Mouse (Mus musculus) mouse embryonic stem cell (cell line): ENCODE measurements around the gene Phyh.

ENCODE experiments used
- in situ Hi-C, 2 experiments: fragments of 300-500 bp; cut with MboI; formaldehyde crosslinking; loops; 1 replicate in 1 of 2; 3 replicates in 1 of 2; pipeline ENCODE4 v1.14.3; 2019 to 2020; ENCODE audit warnings: low sequenced_read_pairs in 2 of 2, low pct_unique_long_range_greater_than_20kb in 1 of 2, mixed read lengths in 1 of 2; ENCODE audit not compliant: unreplicated experiment in 1 of 2

Gene Phyh

GRCm38 (mm10) chr2:4918860-4919739, at the start of gene Phyh:
Gene Phyh (plus strand): TSS chr2:4919019.
- in situ Hi-C loops: loop anchor here (5.0 to 25.0 kb wide), 2 partner anchors 68 to 243 kb away; no protein-coding TSS in a partner anchor

- in situ Hi-C loops: loop anchor here in 1 of 2 experiments (25.0 kb wide), 1 partner anchor 210 kb away; the partner anchor contains the start of gene Prpf18
Measured at GRCm38 (mm10) chr2:4872740-4873139, 46.1 kb upstream of the Phyh start.

- in situ Hi-C loops: loop anchor here in 1 of 2 experiments (25.0 kb wide), 1 partner anchor 211 kb away; the partner anchor contains the start of gene Prpf18
Measured at GRCm38 (mm10) chr2:4873331-4873730, 45.5 kb upstream of the Phyh start.

- in situ Hi-C loops: no loop called here
Measured at GRCm38 (mm10) chr2:4875090-4875489, 43.7 kb upstream of the Phyh start.

GRCm38 (mm10) chr2:4876131-4876530, 42.7 kb upstream of the Phyh start:
- in situ Hi-C loops: no loop called here

GRCm38 (mm10) chr2:4880737-4881349, 38.0 kb upstream of the Phyh start:
- in situ Hi-C loops: no loop called here

- in situ Hi-C loops: no loop called here
Measured at GRCm38 (mm10) chr2:4881350-4882248, 37.2 kb upstream of the Phyh start, which contains the start of gene Sephs1. Gene Sephs1 (plus strand): TSS chr2:4881564.

- in situ Hi-C loops: no loop called here
Measured at GRCm38 (mm10) chr2:4882249-4882791, 36.5 kb upstream of the Phyh start.

- in situ Hi-C loops: no loop called here
Measured at GRCm38 (mm10) chr2:4883009-4883704, 35.7 kb upstream of the Phyh start.

- in situ Hi-C loops: no loop called here
Measured at GRCm38 (mm10) chr2:4886896-4887295, 31.9 kb upstream of the Phyh start.

- in situ Hi-C loops: no loop called here
Measured at GRCm38 (mm10) chr2:4895598-4895997, 23.2 kb upstream of the Phyh start.

- in situ Hi-C loops: no loop called here
Measured at GRCm38 (mm10) chr2:4896970-4897369, 21.8 kb upstream of the Phyh start.

GRCm38 (mm10) chr2:4900624-4901023, 18.2 kb upstream of the Phyh start:
- in situ Hi-C loops: loop anchor here in 1 of 2 experiments (25.0 kb wide), 1 partner anchor 262 kb away; no protein-coding TSS in a partner anchor

- in situ Hi-C loops: loop anchor here in 1 of 2 experiments (25.0 kb wide), 1 partner anchor 260 kb away; no protein-coding TSS in a partner anchor
Measured at GRCm38 (mm10) chr2:4902346-4902745, 16.5 kb upstream of the Phyh start.

- in situ Hi-C loops: loop anchor here in 1 of 2 experiments (25.0 kb wide), 1 partner anchor 255 kb away; no protein-coding TSS in a partner anchor
Measured at GRCm38 (mm10) chr2:4907120-4907519, 11.7 kb upstream of the Phyh start.

- in situ Hi-C loops: loop anchor here in 1 of 2 experiments (25.0 kb wide), 1 partner anchor 254 kb away; no protein-coding TSS in a partner anchor
Measured at GRCm38 (mm10) chr2:4907916-4908315, 10.9 kb upstream of the Phyh start.

GRCm38 (mm10) chr2:4908771-4909315, 10.0 kb upstream of the Phyh start:
- in situ Hi-C loops: loop anchor here in 1 of 2 experiments (25.0 kb wide), 1 partner anchor 253 kb away; no protein-coding TSS in a partner anchor
